Mouse (Mus musculus): ENCODE results near the gene Tnfrsf14.

- 0 out of 2 replicates have a peak, but pooled peaks have one; percentile 5 for TF ChIP-seq POLR2A (IDR thresholded peaks at IDR 0.05; ENCODE audit: low read depth, low read length)
- no peak for TF ChIP-seq CTCF (IDR thresholded peaks at IDR 0.05; ENCODE audit: borderline replicate concordance, insufficient read depth, low read length)
Observed at GRCm38 (mm10) chr4:154964581-154965235, 36.3 kb upstream of the Tnfrsf14 start.

Measured in embryonic fibroblast, embryonic 13.5 days (primary cell).